Comparison of ENCODE assay signal across 10 mouse cellular contexts in genomic region chr6:32261339-32261738, GRCm38 (mm10).
DNase-seq lines count a peak whose midpoint lies in the region; ATAC-seq and TF ChIP-seq lines count a peak whose summit lies in the region.
"Had no signal": no experiment of that assay in that cellular context is flagged by ENCODE, and none has a peak within 500 bp of the region (broad histone marks: within the 10 kb centered on the region; RNA-seq: fewer than 3 reads in every experiment).

No protein-coding gene starts in this region.

- TF ChIP-seq CTCF in stomach, postnatal 0 days (IDR thresholded peaks at IDR 0.05; ENCODE audit: low read depth): no peak

- no peaks in the 10 kb centered on the region for H3K9me3 ChIP-seq in midbrain, embryonic 10.5 days (replicated peaks)
- H3K9me3 ChIP-seq in midbrain, embryonic 11.5 days (ENCODE audit: control insufficient read depth, low read length): no peaks in the 10 kb centered on the region
- H3K9me3 ChIP-seq in stomach, postnatal 0 days (ENCODE audit: control insufficient read depth, low read length): no peaks in the 10 kb centered on the region
- H3K9me3 ChIP-seq: embryonic facial prominence, embryonic 12.5 days; lung, embryonic 15.5 days had no signal

- peak overlapping the region; percentile 7; the same call in 1 of the 2 replicates for H3K27ac ChIP-seq in midbrain, embryonic 10.5 days (replicated peaks)
- H3K27ac ChIP-seq in midbrain, embryonic 11.5 days (ENCODE audit: low read depth, low read length): no peak overlapping the region
- H3K27ac ChIP-seq in stomach, postnatal 0 days (replicated peaks): no peak overlapping the region
- H3K27ac ChIP-seq: embryonic facial prominence, embryonic 12.5 days; lung, embryonic 15.5 days had no signal

- no peak overlapping the region; the same call in 1 of the 2 replicates for H3K9ac ChIP-seq in midbrain, embryonic 11.5 days (ENCODE audit: low read length)
- no peak overlapping the region for H3K9ac ChIP-seq in stomach, postnatal 0 days (ENCODE audit: low read length)
- H3K9ac ChIP-seq: embryonic facial prominence, embryonic 12.5 days; lung, embryonic 15.5 days had no signal

- peaks cover 15% of the 10 kb centered on the region for H3K4me1 ChIP-seq in midbrain, embryonic 10.5 days
- peaks cover 2% of the 10 kb centered on the region; the same call in 1 of the 2 replicates for H3K4me1 ChIP-seq in midbrain, embryonic 11.5 days (ENCODE audit: control insufficient read depth, insufficient read depth, low read length)
- H3K4me1 ChIP-seq in stomach, postnatal 0 days (replicated peaks; ENCODE audit: control insufficient read depth, insufficient read depth): no peaks in the 10 kb centered on the region
- H3K4me1 ChIP-seq: lung, embryonic 15.5 days had no signal

- H3K4me3 ChIP-seq in midbrain, embryonic 10.5 days: no peak overlapping the region
- no peak overlapping the region for H3K4me3 ChIP-seq in midbrain, embryonic 11.5 days (ENCODE audit: low read depth, low read length)
- no peak overlapping the region for H3K4me3 ChIP-seq in stomach, postnatal 0 days (ENCODE audit: low read depth, low read length)
- H3K4me3 ChIP-seq: embryonic facial prominence, embryonic 12.5 days; lung, embryonic 15.5 days had no signal

- no peak overlapping the region for H3K4me2 ChIP-seq in midbrain, embryonic 11.5 days
- no peak overlapping the region for H3K4me2 ChIP-seq in stomach, postnatal 0 days (replicated peaks; ENCODE audit: low read depth)
- H3K4me2 ChIP-seq: embryonic facial prominence, embryonic 12.5 days; lung, embryonic 15.5 days had no signal

- intact Hi-C loops in left cerebral cortex, postnatal 4 days (cut with DNase I): no loop called here

- TF ChIP-seq EP300 in stomach, postnatal 0 days (optimal IDR thresholded peaks at IDR 0.05): no peak

- peak; percentile 14 for DNase-seq in midbrain, embryonic 10.5 days (ENCODE audit: low spot score)
- DNase-seq in midbrain, embryonic 11.5 days (ENCODE audit: low spot score, missing footprints): no peak
- peak; percentile 43 to 52 for DNase-seq in frontal cortex, postnatal 10 days (ENCODE audit: low spot score in 2 of 2)
- peak; percentile 84 for DNase-seq in left cerebral cortex, postnatal 4 days
- DNase-seq in telencephalon, adult 2 months (ENCODE audit: low read depth, low spot score): peak; percentile 23
- no peak for DNase-seq in stomach, postnatal 0 days (ENCODE audit: low spot score)
- DNase-seq in gastrocnemius, adult 18-20 months (ENCODE audit: low spot score): no peak
- no peak for DNase-seq in thymus, postnatal 25 days

- no peaks in the 10 kb centered on the region for H3K36me3 ChIP-seq in midbrain, embryonic 10.5 days
- H3K36me3 ChIP-seq in midbrain, embryonic 11.5 days (ENCODE audit: control insufficient read depth, insufficient read depth, low read length): no peaks in the 10 kb centered on the region
- H3K36me3 ChIP-seq in stomach, postnatal 0 days (ENCODE audit: control insufficient read depth, insufficient read depth, low read length): no peaks in the 10 kb centered on the region
- H3K36me3 ChIP-seq: embryonic facial prominence, embryonic 12.5 days; lung, embryonic 15.5 days had no signal

- H3K27me3 ChIP-seq in midbrain, embryonic 10.5 days (ENCODE audit: low read depth, poor library complexity, severe bottlenecking): no peaks in the 10 kb centered on the region
- H3K27me3 ChIP-seq in midbrain, embryonic 11.5 days (ENCODE audit: control insufficient read depth, insufficient read depth, low read length): no peaks in the 10 kb centered on the region
- H3K27me3 ChIP-seq in stomach, postnatal 0 days (ENCODE audit: control insufficient read depth, insufficient read depth, low read length): no peaks in the 10 kb centered on the region
- H3K27me3 ChIP-seq: embryonic facial prominence, embryonic 12.5 days; lung, embryonic 15.5 days had no signal

- 20% methylated on average over 3 of the region's 3 CpGs for WGBS in midbrain, embryonic 10.5 days
- WGBS in midbrain, embryonic 11.5 days: 22% methylated on average over 3 of the region's 3 CpGs
- WGBS in stomach, postnatal 0 days: 27% methylated on average over 3 of the region's 3 CpGs

- no peak for ATAC-seq in midbrain, embryonic 11.5 days (ENCODE audit: low FRiP score)
- ATAC-seq in stomach, postnatal 0 days (ENCODE audit: low FRiP score, low TSS enrichment): no peak

Comparison
In these comparisons a context has a peak if more than half of its experiments do, and no peak if none do; other contexts are left out.
1. DNase-seq: peak in midbrain, embryonic 10.5 days (single experiment), frontal cortex, postnatal 10 days (2 of 2), left cerebral cortex, postnatal 4 days (single experiment) and telencephalon, adult 2 months (single experiment); none in midbrain, embryonic 11.5 days (single experiment), stomach, postnatal 0 days (single experiment), gastrocnemius, adult 18-20 months (single experiment) and thymus, postnatal 25 days (single experiment).